Mouse (Mus musculus): ENCODE data around the gene Lrrc45. TPM values are rescaled to one million over a fixed set of nuclear protein-coding genes. Genes with fewer than 3 reads are reported as not detected.

Gene Lrrc45
- polyA plus RNA-seq, 1 experiment, result 34.3 TPM

GRCm38 (mm10) chr11:120723509-120723908 lies 9.8 kb downstream of the Lrrc45 start:
- no peak for TF ChIP-seq CTCF (IDR thresholded peaks at IDR 0.05; ENCODE audit: low read depth, low read length)
- TF ChIP-seq POLR2A (IDR thresholded peaks at IDR 0.05; ENCODE audit: borderline replicate concordance, low read depth, low read length), result no peak
- no peak overlapping the region for H3K4me3 ChIP-seq (ENCODE audit: insufficient read depth, low read length)
- no peak overlapping the region for H3K27ac ChIP-seq (ENCODE audit: insufficient read depth, low read depth, low read length)
- peaks cover 12% of the 10 kb centered on the region for H3K4me1 ChIP-seq (ENCODE audit: control insufficient read depth, insufficient read depth, low read length)

- no peak for TF ChIP-seq CTCF (IDR thresholded peaks at IDR 0.05; ENCODE audit: low read depth, low read length)
- TF ChIP-seq POLR2A (IDR thresholded peaks at IDR 0.05; ENCODE audit: borderline replicate concordance, low read depth, low read length), result no peak
These were observed 12.8 kb downstream of the Lrrc45 start for GRCm38 (mm10) chr11:120726243-120727168.

GRCm38 (mm10) chr11:120727169-120727527 lies 13.4 kb downstream of the Lrrc45 start, which contains the start of gene Dcxr:
Gene Dcxr (minus strand): TSS chr11:120727281.
- Histone ChIP-seq H3K4me1 (ENCODE audit: control insufficient read depth, insufficient read depth, low read length) (peaks cover 39% of the 10 kb centered on the region), H3K4me3 (ENCODE audit: insufficient read depth, low read length) (peak within 1 kb of the TSS; percentile 94), H3K27ac (ENCODE audit: insufficient read depth, low read depth, low read length) (peak within 1 kb of the TSS; percentile 45)
- TF ChIP-seq POLR2A (IDR thresholded peaks at IDR 0.05; ENCODE audit: borderline replicate concordance, low read depth, low read length) (no peak), CTCF (IDR thresholded peaks at IDR 0.05; ENCODE audit: low read depth, low read length) (no peak)

More at GRCm38 (mm10) chr11:120726243-120727168, 12.8 kb downstream of the Lrrc45 start:
- Histone ChIP-seq H3K27ac (ENCODE audit: insufficient read depth, low read depth, low read length) (peak overlapping the region; percentile 45), H3K4me3 (ENCODE audit: insufficient read depth, low read length) (peak overlapping the region; percentile 94), H3K4me1 (ENCODE audit: control insufficient read depth, insufficient read depth, low read length) (peaks cover 34% of the 10 kb centered on the region)

GRCm38 (mm10) chr11:120727564-120727963 lies 13.8 kb downstream of the Lrrc45 start:
- Histone ChIP-seq H3K4me3 (ENCODE audit: insufficient read depth, low read length) (no peak overlapping the region), H3K4me1 (ENCODE audit: control insufficient read depth, insufficient read depth, low read length) (peaks cover 42% of the 10 kb centered on the region)

GRCm38 (mm10) chr11:120728530-120729240 lies 15.0 kb downstream of the Lrrc45 start:
- H3K4me1 ChIP-seq (ENCODE audit: control insufficient read depth, insufficient read depth, low read length), result peaks cover 51% of the 10 kb centered on the region
- TF ChIP-seq CTCF (IDR thresholded peaks at IDR 0.05; ENCODE audit: low read depth, low read length) (no peak), POLR2A (IDR thresholded peaks at IDR 0.05; ENCODE audit: borderline replicate concordance, low read depth, low read length) (no peak)
- peak overlapping the region; percentile 48 for H3K27ac ChIP-seq (ENCODE audit: insufficient read depth, low read depth, low read length)
- H3K4me3 ChIP-seq (ENCODE audit: insufficient read depth, low read length), result no peak overlapping the region

More at GRCm38 (mm10) chr11:120727564-120727963, 13.8 kb downstream of the Lrrc45 start:
- no peak overlapping the region for H3K27ac ChIP-seq (ENCODE audit: insufficient read depth, low read depth, low read length)
- no peak for TF ChIP-seq POLR2A (IDR thresholded peaks at IDR 0.05; ENCODE audit: borderline replicate concordance, low read depth, low read length)
- TF ChIP-seq CTCF (IDR thresholded peaks at IDR 0.05; ENCODE audit: low read depth, low read length), result no peak

- Histone ChIP-seq H3K4me3 (ENCODE audit: insufficient read depth, low read length) (peak overlapping the region; percentile 32), H3K4me1 (ENCODE audit: control insufficient read depth, insufficient read depth, low read length) (peaks cover 56% of the 10 kb centered on the region), H3K27ac (ENCODE audit: insufficient read depth, low read depth, low read length) (peak overlapping the region; percentile 48)
These were observed 15.8 kb downstream of the Lrrc45 start for GRCm38 (mm10) chr11:120729432-120730050.

GRCm38 (mm10) chr11:120730331-120730870 lies 16.7 kb downstream of the Lrrc45 start:
- Histone ChIP-seq H3K4me1 (ENCODE audit: control insufficient read depth, insufficient read depth, low read length) (peaks cover 57% of the 10 kb centered on the region), H3K27ac (ENCODE audit: insufficient read depth, low read depth, low read length) (no peak overlapping the region), H3K4me3 (ENCODE audit: insufficient read depth, low read length) (no peak overlapping the region)
- TF ChIP-seq CTCF (IDR thresholded peaks at IDR 0.05; ENCODE audit: low read depth, low read length) (no peak), POLR2A (IDR thresholded peaks at IDR 0.05; ENCODE audit: borderline replicate concordance, low read depth, low read length) (no peak)

GRCm38 (mm10) chr11:120731395-120731794 lies 17.7 kb downstream of the Lrrc45 start:
- TF ChIP-seq CTCF (IDR thresholded peaks at IDR 0.05; ENCODE audit: low read depth, low read length) (no peak), POLR2A (IDR thresholded peaks at IDR 0.05; ENCODE audit: borderline replicate concordance, low read depth, low read length) (no peak)
- Histone ChIP-seq H3K27ac (ENCODE audit: insufficient read depth, low read depth, low read length) (no peak overlapping the region), H3K4me1 (ENCODE audit: control insufficient read depth, insufficient read depth, low read length) (peaks cover 52% of the 10 kb centered on the region), H3K4me3 (ENCODE audit: insufficient read depth, low read length) (no peak overlapping the region)

- TF ChIP-seq CTCF (IDR thresholded peaks at IDR 0.05; ENCODE audit: low read depth, low read length) (no peak), POLR2A (IDR thresholded peaks at IDR 0.05; ENCODE audit: borderline replicate concordance, low read depth, low read length) (no peak)
- Histone ChIP-seq H3K4me1 (ENCODE audit: control insufficient read depth, insufficient read depth, low read length) (peaks cover 51% of the 10 kb centered on the region), H3K27ac (ENCODE audit: insufficient read depth, low read depth, low read length) (peak within 1 kb of the TSS; percentile 70), H3K4me3 (ENCODE audit: insufficient read depth, low read length) (no peak within 1 kb of the TSS)
These were observed 18.3 kb downstream of the Lrrc45 start, which contains the start of gene Cbr2 for GRCm38 (mm10) chr11:120731858-120732680. Gene Cbr2 (minus strand): TSS chr11:120732114.
